In genomic region chr7:30394379-30394778, GRCm38 (mm10) we compare ENCODE assay signal across 9 mouse cellular contexts. TPM values are rescaled to one million over a fixed set of nuclear protein-coding genes. Genes with fewer than 3 reads are reported as not detected.
DNase-seq lines count a peak whose midpoint lies in the region; ATAC-seq and TF ChIP-seq lines count a peak whose summit lies in the region.
"Had no signal": no experiment of that assay in that cellular context is flagged by ENCODE, and none has a peak within 500 bp of the region (broad histone marks: within the 10 kb centered on the region; RNA-seq: fewer than 3 reads in every experiment).

No protein-coding gene starts in this region.

- H3K27me3 ChIP-seq in kidney, embryonic 14.5 days (ENCODE audit: control insufficient read depth, insufficient read depth, low read length) = no peaks in the 10 kb centered on the region
- H3K27me3 ChIP-seq in heart, embryonic 15.5 days = no peaks in the 10 kb centered on the region
- H3K27me3 ChIP-seq in liver, embryonic 14.5 days (ENCODE audit: control insufficient read depth, insufficient read depth, low read length) = no peaks in the 10 kb centered on the region
- H3K27me3 ChIP-seq: limb, embryonic 13.5 days had no signal

- no peak overlapping the region for H3K4me3 ChIP-seq in kidney, embryonic 14.5 days (ENCODE audit: low read length)
- H3K4me3 ChIP-seq in heart, embryonic 15.5 days = no peak overlapping the region
- H3K4me3 ChIP-seq in liver, embryonic 14.5 days (ENCODE audit: insufficient read depth in 1 of 2, low read depth in 2 of 2, low read length in 2 of 2) = no peak overlapping the region
- H3K4me3 ChIP-seq: limb, embryonic 13.5 days had no signal

- WGBS in kidney, embryonic 14.5 days = 37% methylated on average over 11 of the region's 11 CpGs
- WGBS in heart, embryonic 15.5 days = 49% methylated on average over 11 of the region's 11 CpGs
- WGBS in liver, embryonic 14.5 days (ENCODE audit: insufficient replicate concordance) = 8% methylated on average over 11 of the region's 11 CpGs

- no peak for TF ChIP-seq EP300 in liver, embryonic 14.5 days (IDR thresholded peaks at IDR 0.05; ENCODE audit: low read depth)

- intact Hi-C loops in left cerebral cortex, postnatal 4 days (cut with DNase I) = no loop called here

- H3K4me1 ChIP-seq in kidney, embryonic 14.5 days (ENCODE audit: control insufficient read depth, insufficient read depth, low read length) = no peaks in the 10 kb centered on the region
- H3K4me1 ChIP-seq in heart, embryonic 15.5 days (replicated peaks) = no peaks in the 10 kb centered on the region; the same call in 1 of the 2 replicates
- H3K4me1 ChIP-seq in liver, embryonic 14.5 days (replicated peaks; ENCODE audit: control insufficient read depth in 2 of 2, insufficient read depth in 2 of 2, low read length in 1 of 2) = peaks cover 0 to 10% of the 10 kb centered on the region in 2 experiments; a peak in 2 of 4 replicates
- H3K4me1 ChIP-seq: limb, embryonic 13.5 days had no signal

- peak; percentile 16 for DNase-seq in kidney, adult 11 months
- DNase-seq in adrenal gland, postnatal 14 days = peak; percentile 59
- DNase-seq in liver, embryonic 14.5 days (ENCODE audit: low read depth in 3 of 3, low spot score in 3 of 3) = peak in 2 of 3 experiments; percentile 23 to 31
- peak; percentile 46 for DNase-seq in spleen, adult 12 weeks (ENCODE audit: low spot score)
- DNase-seq in cerebellum, adult 18-20 months = no peak
- DNase-seq in left cerebral cortex, postnatal 4 days = no peak

- no peaks in the 10 kb centered on the region for H3K9me3 ChIP-seq in kidney, embryonic 14.5 days (ENCODE audit: control insufficient read depth, low read length)
- H3K9me3 ChIP-seq in heart, embryonic 15.5 days (replicated peaks) = no peaks in the 10 kb centered on the region
- no peaks in the 10 kb centered on the region for H3K9me3 ChIP-seq in liver, embryonic 14.5 days (ENCODE audit: control insufficient read depth, low read length)
- H3K9me3 ChIP-seq: limb, embryonic 13.5 days had no signal

- no peak overlapping the region; the same call in 1 of the 2 replicates for H3K27ac ChIP-seq in kidney, embryonic 14.5 days (ENCODE audit: low read depth, low read length)
- peak overlapping the region; percentile 42 for H3K27ac ChIP-seq in heart, embryonic 15.5 days
- no peak overlapping the region for H3K27ac ChIP-seq in liver, embryonic 14.5 days

- no peaks in the 10 kb centered on the region for H3K36me3 ChIP-seq in kidney, embryonic 14.5 days (ENCODE audit: control insufficient read depth, insufficient read depth, low read length)
- H3K36me3 ChIP-seq in heart, embryonic 15.5 days = no peaks in the 10 kb centered on the region
- H3K36me3 ChIP-seq in liver, embryonic 14.5 days (replicated peaks; ENCODE audit: control insufficient read depth, insufficient read depth, low read depth) = no peaks in the 10 kb centered on the region
- H3K36me3 ChIP-seq: limb, embryonic 13.5 days had no signal

- ATAC-seq in kidney, embryonic 14.5 days (ENCODE audit: low FRiP score, low TSS enrichment) = no peak
- ATAC-seq in heart, embryonic 15.5 days (replicated peaks; ENCODE audit: insufficient number of reproducible peaks, insufficient read depth, low FRiP score, low read depth) = peak; percentile 47; the same call in 1 of the 2 replicates
- ATAC-seq in liver, embryonic 14.5 days (ENCODE audit: insufficient read depth) = peak; percentile 51

- no peak for TF ChIP-seq CTCF in liver, embryonic 14.5 days (IDR thresholded peaks at IDR 0.05; ENCODE audit: low read depth)

- no peak overlapping the region for H3K4me2 ChIP-seq in kidney, embryonic 14.5 days (replicated peaks; ENCODE audit: low read depth, low read length)
- H3K4me2 ChIP-seq in heart, embryonic 15.5 days = no peak overlapping the region
- H3K4me2 ChIP-seq in liver, embryonic 14.5 days (ENCODE audit: low read depth) = no peak overlapping the region
- H3K4me2 ChIP-seq: limb, embryonic 13.5 days had no signal

- no peak overlapping the region for H3K9ac ChIP-seq in kidney, embryonic 14.5 days (ENCODE audit: low read depth, low read length)
- H3K9ac ChIP-seq in heart, embryonic 15.5 days = no peak overlapping the region
- H3K9ac ChIP-seq in liver, embryonic 14.5 days (replicated peaks) = no peak overlapping the region
- H3K9ac ChIP-seq: limb, embryonic 13.5 days had no signal

RNA-seq across cellular contexts. Expression of gene Tyrobp, which starts 19.2 kb away (rescaled TPM):
- 23.8 and 26.7 TPM in 2 replicates for polyA plus RNA-seq in kidney, embryonic 14.5 days (2014; fragmentation: Nextera tagmentation; extraction: Ambion mirVana)
- 19.9 and 30.9 TPM in 2 replicates for total RNA-seq in adrenal gland, postnatal 14 days (2021)
- polyA plus RNA-seq in heart, embryonic 15.5 days (2015; fragmentation: Nextera tagmentation; extraction: Ambion mirVana) = 27.1 and 46.0 TPM in 2 replicates
- polyA plus RNA-seq in liver, embryonic 14.5 days (2012; rRNA removed) = 78.3 and 95.0 TPM in 2 replicates
- 105 and 113 TPM in 2 replicates for polyA plus RNA-seq in liver, embryonic 14.5 days (2014; fragmentation: Nextera tagmentation; extraction: Ambion mirVana)
- total RNA-seq in left cerebral cortex, postnatal 4 days (2021) = 10 to 100 TPM; 10.4 to 11.0 TPM

RNA-seq across cellular contexts. Expression of gene Hcst, which starts 25.3 kb away (rescaled TPM):
- polyA plus RNA-seq in kidney, embryonic 14.5 days (2014; fragmentation: Nextera tagmentation; extraction: Ambion mirVana) = 0.57 and 1.0 TPM in 2 replicates
- 7.1 TPM in 1 of 2 replicates, not detected in the other for total RNA-seq in adrenal gland, postnatal 14 days (2021)
- 0.98 and 2.7 TPM in 2 replicates for polyA plus RNA-seq in heart, embryonic 15.5 days (2015; fragmentation: Nextera tagmentation; extraction: Ambion mirVana)
- 3.3 and 4.7 TPM in 2 replicates for polyA plus RNA-seq in liver, embryonic 14.5 days (2012; rRNA removed)
- 4.5 and 4.9 TPM in 2 replicates for polyA plus RNA-seq in liver, embryonic 14.5 days (2014; fragmentation: Nextera tagmentation; extraction: Ambion mirVana)
- total RNA-seq in left cerebral cortex, postnatal 4 days (2021) = not detected

RNA-seq across cellular contexts. Expression of gene Nfkbid, which starts 27.2 kb away (rescaled TPM):
- polyA plus RNA-seq in kidney, embryonic 14.5 days (2014; fragmentation: Nextera tagmentation; extraction: Ambion mirVana) = 1.1 and 1.9 TPM in 2 replicates
- 2.8 and 3.9 TPM in 2 replicates for total RNA-seq in adrenal gland, postnatal 14 days (2021)
- 0.76 and 1.5 TPM in 2 replicates for polyA plus RNA-seq in heart, embryonic 15.5 days (2015; fragmentation: Nextera tagmentation; extraction: Ambion mirVana)
- polyA plus RNA-seq in liver, embryonic 14.5 days (2012; rRNA removed) = 0.92 and 1.2 TPM in 2 replicates
- 0.69 and 1.1 TPM in 2 replicates for polyA plus RNA-seq in liver, embryonic 14.5 days (2014; fragmentation: Nextera tagmentation; extraction: Ambion mirVana)
- 1 to 10 TPM; 2.1 to 3.0 TPM for total RNA-seq in left cerebral cortex, postnatal 4 days (2021)

RNA-seq across cellular contexts. Expression of gene Lrfn3, which starts 31.8 kb away (rescaled TPM):
- 5.8 and 7.2 TPM in 2 replicates for polyA plus RNA-seq in kidney, embryonic 14.5 days (2014; fragmentation: Nextera tagmentation; extraction: Ambion mirVana)
- 15.6 and 16.2 TPM in 2 replicates for total RNA-seq in adrenal gland, postnatal 14 days (2021)
- 1.4 and 2.1 TPM in 2 replicates for polyA plus RNA-seq in heart, embryonic 15.5 days (2015; fragmentation: Nextera tagmentation; extraction: Ambion mirVana)
- polyA plus RNA-seq in liver, embryonic 14.5 days (2012; rRNA removed) = 1.4 and 1.7 TPM in 2 replicates
- 0.79 and 1.2 TPM in 2 replicates for polyA plus RNA-seq in liver, embryonic 14.5 days (2014; fragmentation: Nextera tagmentation; extraction: Ambion mirVana)
- total RNA-seq in left cerebral cortex, postnatal 4 days (2021) = 10 to 100 TPM; 46.3 to 50.7 TPM

RNA-seq across cellular contexts. Expression of gene Aplp1, which starts 51.0 kb away (rescaled TPM):
- 16.7 and 19.0 TPM in 2 replicates for polyA plus RNA-seq in kidney, embryonic 14.5 days (2014; fragmentation: Nextera tagmentation; extraction: Ambion mirVana)
- total RNA-seq in adrenal gland, postnatal 14 days (2021) = 21.3 and 28.3 TPM in 2 replicates
- polyA plus RNA-seq in heart, embryonic 15.5 days (2015; fragmentation: Nextera tagmentation; extraction: Ambion mirVana) = 14.7 and 21.7 TPM in 2 replicates
- polyA plus RNA-seq in liver, embryonic 14.5 days (2012; rRNA removed) = 2.9 and 4.0 TPM in 2 replicates
- 3.5 and 4.5 TPM in 2 replicates for polyA plus RNA-seq in liver, embryonic 14.5 days (2014; fragmentation: Nextera tagmentation; extraction: Ambion mirVana)
- total RNA-seq in left cerebral cortex, postnatal 4 days (2021) = 100 to 1,000 TPM; 739 to 767 TPM

Comparison
In these comparisons a context has a peak if more than half of its experiments do, and no peak if none do; other contexts are left out.
1. DNase-seq: peak in kidney, adult 11 months (single experiment), adrenal gland, postnatal 14 days (single experiment), liver, embryonic 14.5 days (2 of 3) and spleen, adult 12 weeks (single experiment); none in cerebellum, adult 18-20 months (0 of 2) and left cerebral cortex, postnatal 4 days (single experiment).